Mouse (Mus musculus) olfactory bulb, adult 2 months (tissue): ENCODE data around the gene Arhgef1.

Experiments
- CTCF ChIP-seq: fragments of 200-500 bp; IDR thresholded peaks from 2 replicates; pipeline ENCODE4 v1.5.1; 2012; ENCODE audit warnings: low read depth, mild to moderate bottlenecking, low read length, moderate library complexity; ENCODE audit not compliant: insufficient read depth
- POLR2A ChIP-seq: fragments of 200-500 bp; IDR thresholded peaks from 2 replicates; pipeline ENCODE4 v1.6.1; 2012; ENCODE audit warnings: mild to moderate bottlenecking, low read depth, low read length, moderate library complexity; ENCODE audit not compliant: insufficient read depth

DNA sequence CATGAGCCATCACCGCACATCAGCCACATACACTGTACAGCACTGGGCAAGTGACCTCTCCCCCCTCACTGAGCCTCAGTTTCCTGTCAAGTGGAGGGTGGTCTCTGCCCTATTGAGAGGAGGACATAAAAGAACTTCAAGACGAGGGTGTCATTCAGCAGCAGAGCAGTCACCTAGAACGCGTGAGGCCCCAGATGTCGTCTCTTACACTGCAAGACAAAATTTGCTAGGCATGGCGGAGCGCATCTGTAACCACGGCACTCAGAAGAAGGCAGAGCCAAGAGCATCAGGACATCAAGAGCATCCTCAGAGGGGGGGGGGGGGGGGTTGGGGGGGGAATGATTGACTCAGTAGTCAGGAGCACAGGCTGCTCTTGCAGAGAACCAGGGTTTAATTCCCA lies 6.4 kb upstream of the Arhgef1 start:
- TF ChIP-seq CTCF (no peak), POLR2A (no peak)
